Mouse (Mus musculus) small intestine, adult 2 months (tissue): ENCODE results near the gene Htra3. TPM values are rescaled to one million over a fixed set of nuclear protein-coding genes. Genes with fewer than 3 reads are reported as not detected.

Source experiments
- H3K27ac ChIP-seq: fragments of 200-500 bp; 2 replicates; pipeline ENCODE4 v1.5.1; 2012; ENCODE audit warnings: low read depth, low read length, control low read depth, inconsistent platforms; ENCODE audit not compliant: insufficient read depth
- H3K27me3 ChIP-seq: fragments of 200-500 bp; 2 replicates; pipeline ENCODE4 v1.6.1; 2012; ENCODE audit warnings: mild to moderate bottlenecking, moderate library complexity, low read length, inconsistent platforms; ENCODE audit not compliant: control insufficient read depth, insufficient read depth
- H3K36me3 ChIP-seq: fragments of 200-500 bp; 2 replicates; pipeline ENCODE4 v1.6.1; 2012; ENCODE audit warnings: mild to moderate bottlenecking, low read length, control low read depth, inconsistent platforms; ENCODE audit not compliant: control insufficient read depth, insufficient read depth
- H3K4me1 ChIP-seq: fragments of 200-500 bp; 2 replicates; pipeline ENCODE4 v1.6.1; 2012; ENCODE audit warnings: low read length, inconsistent platforms, mixed read lengths; ENCODE audit not compliant: control insufficient read depth, insufficient read depth, insufficient read length
- H3K4me3 ChIP-seq: fragments of 200-500 bp; 2 replicates; pipeline ENCODE4 v1.5.1; 2012; ENCODE audit warnings: low read depth, mild to moderate bottlenecking, control low read depth, inconsistent platforms, low read length, moderate library complexity
- CTCF ChIP-seq: fragments of 200-500 bp; IDR thresholded peaks from 2 replicates; pipeline ENCODE4 v1.5.1; 2012; ENCODE audit warnings: low read depth, mild to moderate bottlenecking, control low read depth, inconsistent platforms, low read length, moderate library complexity, mixed read lengths; ENCODE audit not compliant: insufficient replicate concordance, insufficient read length; ENCODE audit errors: extremely low read depth
- POLR2A ChIP-seq: fragments of 200-500 bp; IDR thresholded peaks from 2 replicates; pipeline ENCODE4 v1.6.1; 2012; ENCODE audit warnings: low read depth, mild to moderate bottlenecking, control low read depth, inconsistent platforms, low read length, moderate library complexity
- WGBS: fragments of 180-500 bp; shearing (Covaris S2); methylation state at CpG from one replicate; pipeline ENCODE4 v1.1.7; 2018; 5-methylcytosine and 5-hydroxymethylcytosine counted together
- polyA plus RNA-seq: library from polyadenylated mRNA; depleted of rRNA; stranded (reverse); fragments of >200 nt; gene quantifications from 2 replicates; pipeline ENCODE4 v1.2.3, GENCODE M21; 2012

The Htra3 gene
- polyA plus RNA-seq, 1 experiment: 63.6 TPM

GRCm38 (mm10) chr5:35630706-35631105 is 48.9 kb downstream of the Htra3 start:
- no peaks in the 10 kb centered on the region for H3K36me3 ChIP-seq

DNA sequence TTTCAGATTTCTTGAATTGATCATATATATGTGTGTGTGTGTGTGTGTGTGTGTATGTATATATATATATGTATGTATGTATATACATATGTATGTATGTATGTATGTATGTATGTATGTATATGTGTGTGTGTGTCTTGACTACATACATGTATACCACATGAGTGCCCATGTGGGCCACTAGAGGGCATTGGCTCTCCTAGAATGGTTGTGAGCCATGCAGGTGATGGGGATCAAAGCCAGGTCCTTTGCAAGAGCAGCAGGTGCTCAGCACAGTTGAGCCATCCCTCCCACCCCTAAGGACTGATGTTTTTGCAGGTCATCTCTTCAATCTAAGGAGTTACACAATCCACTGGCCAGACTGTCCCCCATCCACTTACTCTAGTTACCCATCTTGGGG is 50.2 kb downstream of the Htra3 start:
- Histone ChIP-seq H3K36me3 (no peaks in the 10 kb centered on the region), H3K27me3 (no peaks in the 10 kb centered on the region), H3K27ac (no peak overlapping the region), H3K4me3 (no peak overlapping the region), H3K4me1 (0 out of 2 replicates have a peak, but pooled peaks cover 1% of the 10 kb centered on the region)
- TF ChIP-seq CTCF (no peak), POLR2A (no peak)

More at GRCm38 (mm10) chr5:35630706-35631105, 48.9 kb downstream of the Htra3 start:
- no peaks in the 10 kb centered on the region for H3K27me3 ChIP-seq
- H3K4me1 ChIP-seq: no peaks in the 10 kb centered on the region
- H3K27ac ChIP-seq: no peak overlapping the region
- no peak overlapping the region for H3K4me3 ChIP-seq
- TF ChIP-seq CTCF: no peak
- TF ChIP-seq POLR2A: no peak
- WGBS: 82% methylated on average over 1 of the region's 1 CpGs

DNA sequence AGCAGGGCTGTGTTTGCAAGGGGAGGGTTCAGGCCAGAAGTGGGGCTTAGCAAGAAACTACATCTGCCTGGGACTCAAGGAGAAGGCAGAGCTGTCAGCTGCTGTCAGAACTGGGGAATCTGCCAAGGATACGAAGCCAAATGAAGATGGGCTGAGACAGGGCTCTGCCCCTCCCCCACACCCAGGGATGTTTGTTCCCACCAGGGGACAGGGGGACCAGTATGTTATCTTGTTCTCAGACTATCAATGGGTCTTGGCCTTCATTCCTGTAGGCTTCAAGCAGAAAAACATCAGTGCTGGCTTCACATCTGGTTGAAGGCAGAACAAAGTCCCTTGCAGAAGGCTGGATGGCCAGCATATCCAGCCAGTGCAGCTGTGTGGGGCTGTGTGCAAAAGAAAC is 50.9 kb downstream of the Htra3 start:
- Histone ChIP-seq H3K36me3 (no peaks in the 10 kb centered on the region), H3K27ac (no peak overlapping the region), H3K27me3 (no peaks in the 10 kb centered on the region), H3K4me1 (0 out of 2 replicates have a peak, but pooled peaks cover 2% of the 10 kb centered on the region), H3K4me3 (no peak overlapping the region)
- 59% methylated on average over 1 of the region's 1 CpGs for WGBS
- TF ChIP-seq POLR2A (no peak), CTCF (no peak)

- H3K4me1 ChIP-seq: 0 out of 2 replicates have a peak, but pooled peaks cover 2% of the 10 kb centered on the region
- no peak overlapping the region for H3K27ac ChIP-seq
- H3K36me3 ChIP-seq: no peaks in the 10 kb centered on the region
- no peak overlapping the region for H3K4me3 ChIP-seq
- WGBS: 56% methylated on average over 7 of the region's 7 CpGs
- H3K27me3 ChIP-seq: no peaks in the 10 kb centered on the region
- TF ChIP-seq POLR2A: no peak
- no peak for TF ChIP-seq CTCF
These were observed 52.2 kb downstream of the Htra3 start for GRCm38 (mm10) chr5:35627307-35627840.

DNA sequence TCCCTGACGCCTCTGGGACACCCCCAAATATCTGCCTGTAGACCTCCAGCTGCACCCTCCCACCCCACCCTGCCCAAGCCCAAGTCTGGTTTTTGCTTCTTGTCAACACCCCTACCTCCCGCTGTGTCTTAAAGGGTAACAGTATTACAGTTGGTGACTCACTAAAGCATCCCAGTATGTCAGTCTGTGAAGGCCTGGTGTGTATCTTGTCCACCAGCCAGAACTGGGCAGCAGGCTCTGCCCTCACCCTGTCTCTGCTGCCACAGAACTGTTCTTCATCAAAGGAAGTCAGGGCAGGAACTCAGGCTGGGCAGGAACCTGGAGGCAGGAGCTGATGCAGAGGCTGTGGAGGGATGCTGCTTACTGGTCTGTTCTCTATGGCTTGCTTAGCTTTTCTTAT is 53.2 kb downstream of the Htra3 start:
- Histone ChIP-seq H3K36me3 (no peaks in the 10 kb centered on the region), H3K4me1 (0 out of 2 replicates have a peak, but pooled peaks cover 2% of the 10 kb centered on the region), H3K27ac (no peak overlapping the region), H3K27me3 (no peaks in the 10 kb centered on the region), H3K4me3 (no peak overlapping the region)
- no peak for TF ChIP-seq POLR2A
- TF ChIP-seq CTCF: no peak
- 89% methylated on average over 2 of the region's 2 CpGs for WGBS

GRCm38 (mm10) chr5:35624751-35625239 is 54.8 kb downstream of the Htra3 start:
- 34% methylated on average over 4 of the region's 4 CpGs for WGBS
- Histone ChIP-seq H3K27ac (peak overlapping the region; percentile 12; the same call in 1 of the 2 replicates), H3K27me3 (no peaks in the 10 kb centered on the region), H3K4me1 (0 out of 2 replicates have a peak, but pooled peaks cover 2% of the 10 kb centered on the region), H3K4me3 (no peak overlapping the region), H3K36me3 (no peaks in the 10 kb centered on the region)
- no peak for TF ChIP-seq POLR2A
- TF ChIP-seq CTCF: no peak

- TF ChIP-seq POLR2A: no peak
- no peak for TF ChIP-seq CTCF
These were observed 55.8 kb downstream of the Htra3 start for GRCm38 (mm10) chr5:35623831-35624230.

More at GRCm38 (mm10) chr5:35623831-35624230, 55.8 kb downstream of the Htra3 start:
- Histone ChIP-seq H3K27me3 (no peaks in the 10 kb centered on the region), H3K4me3 (no peak overlapping the region), H3K4me1 (0 out of 2 replicates have a peak, but pooled peaks cover 2% of the 10 kb centered on the region), H3K36me3 (no peaks in the 10 kb centered on the region), H3K27ac (no peak overlapping the region)
